Mouse (Mus musculus) MN1 (cell line): Measurements from ENCODE around the gene Pacrg.

Source experiments
- DNase-seq: peaks from one replicate; pipeline ENCODE4 v3.0.0-alpha.2; 2016; ENCODE audit warnings: low spot score

The Pacrg gene

GRCm38 (mm10) chr17:10840148-10840707, at the start of gene Pacrg, which contains the start of gene Prkn:
Pacrg (minus strand) TSS chr17:10840311.
Prkn (plus strand) TSS chr17:10840384.
- DNase-seq, result peak; percentile 98

- DNase-seq, result no peak
Observed at GRCm38 (mm10) chr17:10887924-10888323, 47.8 kb upstream of the Pacrg start.

- DNase-seq, result no peak
Observed at GRCm38 (mm10) chr17:10882260-10882659, 42.1 kb upstream of the Pacrg start.

- DNase-seq, result no peak
Observed at GRCm38 (mm10) chr17:10878986-10879385, 38.9 kb upstream of the Pacrg start.

GRCm38 (mm10) chr17:10874208-10875187, 34.4 kb upstream of the Pacrg start:
- DNase-seq, result no peak

GRCm38 (mm10) chr17:10854207-10854606, 14.1 kb upstream of the Pacrg start:
- no peak for DNase-seq

GRCm38 (mm10) chr17:10840731-10841201, 655 bp upstream of the Pacrg start:
- DNase-seq, result peak; percentile 39

- DNase-seq, result no peak
Observed at GRCm38 (mm10) chr17:10818971-10819370, 21.1 kb downstream of the Pacrg start.

GRCm38 (mm10) chr17:10808571-10808970, 31.5 kb downstream of the Pacrg start:
- DNase-seq, result no peak

- no peak for DNase-seq
Observed at GRCm38 (mm10) chr17:10807261-10807998, 32.7 kb downstream of the Pacrg start.

GRCm38 (mm10) chr17:10806692-10807091, 33.4 kb downstream of the Pacrg start:
- DNase-seq, result no peak

GRCm38 (mm10) chr17:10791661-10792060, 48.5 kb downstream of the Pacrg start:
- DNase-seq, result peak; percentile 23

- no peak for DNase-seq
Observed at GRCm38 (mm10) chr17:10784401-10784920, 55.6 kb downstream of the Pacrg start.

- DNase-seq, result peak; percentile 13
Observed at GRCm38 (mm10) chr17:10776503-10776902, 63.6 kb downstream of the Pacrg start.

- DNase-seq, result no peak
Observed at GRCm38 (mm10) chr17:10774468-10774867, 65.6 kb downstream of the Pacrg start.

- DNase-seq, result no peak
Observed at GRCm38 (mm10) chr17:10772207-10772606, 67.9 kb downstream of the Pacrg start.

GRCm38 (mm10) chr17:10769873-10770272, 70.2 kb downstream of the Pacrg start:
- DNase-seq, result no peak

GRCm38 (mm10) chr17:10766735-10767406, 73.2 kb downstream of the Pacrg start:
- no peak for DNase-seq

GRCm38 (mm10) chr17:10764343-10764742, 75.8 kb downstream of the Pacrg start:
- DNase-seq, result no peak

GRCm38 (mm10) chr17:10757455-10757854, 82.7 kb downstream of the Pacrg start:
- no peak for DNase-seq

GRCm38 (mm10) chr17:10744709-10745461, 95.2 kb downstream of the Pacrg start:
- DNase-seq, result peak; percentile 13
